Mouse (Mus musculus) spleen, adult 12 weeks (tissue): ENCODE measurements around the gene Tnrc6c.
A peak's percentile ranks its signal among the peaks of the same experiment; 100 is the strongest.
"Not testable (repeated sequence)": the region's sequence is repeated elsewhere in the genome, so short reads cannot be mapped to it uniquely, and the experiment has no call there.

ENCODE experiments used
- DNase-seq: peaks from one replicate; pipeline ENCODE4 v3.0.0; 2022; ENCODE audit warnings: low spot score

The Tnrc6c gene

GRCm38 (mm10) chr11:117770407-117770806 is 116.3 kb downstream of the Tnrc6c start:
- DNase-seq: no peak

GRCm38 (mm10) chr11:117772352-117772751 is 118.3 kb downstream of the Tnrc6c start:
- DNase-seq: no peak

- DNase-seq: no peak
These were observed 120.8 kb downstream of the Tnrc6c start for GRCm38 (mm10) chr11:117774925-117775324.

- no peak for DNase-seq
These were observed 121.5 kb downstream of the Tnrc6c start for GRCm38 (mm10) chr11:117775540-117775939.

- DNase-seq: no peak
These were observed 122.2 kb downstream of the Tnrc6c start for GRCm38 (mm10) chr11:117776085-117776792.

GRCm38 (mm10) chr11:117777111-117777510 is 123.0 kb downstream of the Tnrc6c start:
- no peak for DNase-seq

GRCm38 (mm10) chr11:117778031-117778430 is 123.9 kb downstream of the Tnrc6c start:
- no peak for DNase-seq

GRCm38 (mm10) chr11:117778851-117779433 is 124.9 kb downstream of the Tnrc6c start:
- peak; percentile 41 for DNase-seq

GRCm38 (mm10) chr11:117779434-117780198 is 125.5 kb downstream of the Tnrc6c start:
- DNase-seq: peak; percentile 67

GRCm38 (mm10) chr11:117780199-117780515 is 126.1 kb downstream of the Tnrc6c start:
- DNase-seq: no peak

GRCm38 (mm10) chr11:117780582-117781111 is 126.6 kb downstream of the Tnrc6c start:
- DNase-seq: peak; percentile 92

- DNase-seq: peak; percentile 67
These were observed 127.2 kb downstream of the Tnrc6c start for GRCm38 (mm10) chr11:117781199-117781821.

GRCm38 (mm10) chr11:117781993-117782704 is 128.1 kb downstream of the Tnrc6c start, which contains the start of the genes Tmc8 and Tmc6:
Gene Tmc8 (plus strand): TSS chr11:117782076.
Gene Tmc6 (minus strand): TSS chr11:117782198.
- peak; percentile 69 for DNase-seq

- no peak for DNase-seq
These were observed 128.6 kb downstream of the Tnrc6c start for GRCm38 (mm10) chr11:117782705-117783034.

GRCm38 (mm10) chr11:117783089-117783488 is 129.0 kb downstream of the Tnrc6c start:
- peak; percentile 66 for DNase-seq

GRCm38 (mm10) chr11:117783683-117784309 is 129.7 kb downstream of the Tnrc6c start:
- peak; percentile 57 for DNase-seq

GRCm38 (mm10) chr11:117786294-117786693 is 132.2 kb downstream of the Tnrc6c start:
- DNase-seq: peak; percentile 52

GRCm38 (mm10) chr11:117788481-117788880 is 134.4 kb downstream of the Tnrc6c start:
- not testable (repeated sequence) for DNase-seq

- peak; percentile 64 for DNase-seq
These were observed 136.2 kb downstream of the Tnrc6c start for GRCm38 (mm10) chr11:117790286-117790685.

GRCm38 (mm10) chr11:117790703-117791440 is 136.8 kb downstream of the Tnrc6c start:
- no peak for DNase-seq

GRCm38 (mm10) chr11:117791441-117791761 is 137.3 kb downstream of the Tnrc6c start:
- no peak for DNase-seq
